Mouse (Mus musculus): Measurements from ENCODE around the gene Chrnb1.

Gene Chrnb1

DNA sequence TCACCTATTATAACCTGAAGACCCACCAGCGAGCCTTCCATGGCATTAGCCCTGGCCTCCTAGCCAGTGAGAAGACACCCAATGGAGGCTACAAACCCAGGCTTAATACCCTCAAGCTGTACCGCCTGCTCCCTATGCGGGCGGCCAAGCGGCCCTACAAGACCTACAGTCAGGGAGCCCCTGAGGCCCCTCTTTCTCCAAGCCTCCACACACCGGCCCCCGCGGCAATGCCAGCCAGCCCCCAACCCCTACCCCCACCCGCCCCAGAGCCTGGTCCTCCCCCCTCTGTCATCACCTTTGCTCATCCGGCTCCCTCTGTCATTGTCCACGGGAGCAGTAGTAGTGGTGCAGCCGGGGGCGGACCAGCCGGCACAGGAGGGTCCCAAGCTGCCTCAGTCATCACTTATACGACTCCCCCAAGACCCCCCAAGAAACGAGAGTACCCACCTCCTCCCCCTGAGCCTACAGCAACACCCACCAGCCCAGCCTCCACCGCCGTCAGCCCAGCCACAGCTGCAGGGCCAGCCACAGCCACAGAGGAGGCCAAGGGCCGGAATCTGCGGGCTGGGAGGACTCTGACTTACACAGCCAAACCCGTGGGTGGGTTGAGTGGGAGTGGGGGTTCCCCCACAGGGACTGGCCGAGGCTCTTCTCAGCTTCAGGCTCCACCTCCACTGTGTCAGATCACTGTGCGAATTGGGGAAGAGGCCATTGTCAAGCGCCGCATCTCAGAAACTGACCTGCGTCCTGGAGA, 18.1 kb downstream of the Chrnb1 start:
- CTCF ChIA-PET, result no interaction called here

DNA sequence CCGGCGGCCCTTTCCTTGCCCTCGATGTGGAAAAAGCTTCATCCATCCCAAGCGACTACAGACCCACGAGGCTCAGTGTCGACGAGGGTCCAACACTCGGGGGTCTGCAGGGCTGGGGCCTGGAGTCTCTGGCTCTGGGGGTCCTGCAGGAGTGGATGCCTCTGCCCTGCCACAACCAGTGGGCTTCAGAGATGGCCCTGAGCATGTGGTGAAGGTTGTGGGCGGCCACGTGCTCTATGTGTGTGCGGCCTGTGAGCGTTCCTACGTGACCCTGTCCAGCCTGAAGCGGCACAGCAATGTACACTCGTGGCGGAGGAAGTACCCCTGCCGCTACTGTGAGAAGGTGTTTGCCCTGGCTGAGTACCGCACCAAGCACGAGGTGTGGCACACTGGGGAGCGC, 19.3 kb downstream of the Chrnb1 start:
- CTCF ChIA-PET, result no interaction called here

DNA sequence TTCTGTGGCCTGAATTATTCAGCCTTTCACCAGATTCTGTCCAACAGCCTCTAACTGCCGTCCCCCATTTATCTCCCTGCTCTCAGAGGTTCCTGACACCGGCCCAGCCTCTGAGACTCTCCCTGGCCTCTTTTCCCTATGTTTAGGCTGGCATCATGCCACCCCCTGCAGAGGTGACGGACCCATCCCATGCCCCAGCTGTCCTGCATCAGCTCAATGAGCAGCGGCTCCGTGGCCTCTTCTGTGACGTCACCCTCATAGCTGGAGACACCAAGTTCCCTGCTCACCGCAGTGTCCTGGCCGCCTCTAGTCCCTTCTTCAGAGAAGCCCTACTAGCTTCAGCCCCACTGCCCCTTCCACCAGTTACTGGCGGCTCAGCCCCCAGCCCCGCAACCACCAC, 20.0 kb downstream of the Chrnb1 start:
- CTCF ChIA-PET, result interaction anchor here (0.6 kb wide), 1 partner anchor 95 kb away, joined by 4 read pairs; no protein-coding TSS in a partner anchor

DNA sequence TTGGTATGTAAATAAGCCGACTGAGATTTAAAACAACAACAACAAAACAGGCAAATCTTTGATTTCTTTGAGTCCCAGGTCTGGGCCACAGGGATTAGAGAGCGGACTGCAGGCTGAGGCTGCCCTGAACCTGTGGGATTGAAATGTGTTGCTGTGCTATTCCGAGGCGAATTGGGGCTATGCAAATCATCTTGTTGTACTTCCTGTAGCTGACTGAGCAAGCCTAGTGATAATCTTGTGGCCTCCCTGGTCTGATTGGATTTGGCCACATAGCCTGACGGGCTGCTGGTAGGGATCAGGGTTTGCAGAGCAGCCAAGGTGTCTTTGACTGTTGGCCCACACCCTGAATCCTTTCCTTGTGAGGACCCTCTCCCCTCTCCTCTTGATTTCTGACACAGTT, 20.8 kb downstream of the Chrnb1 start:
- CTCF ChIA-PET, result interaction anchor here (1.2 kb wide), 1 partner anchor 27 kb away, joined by 3 read pairs; the partner anchor contains the start of gene Fgf11

DNA sequence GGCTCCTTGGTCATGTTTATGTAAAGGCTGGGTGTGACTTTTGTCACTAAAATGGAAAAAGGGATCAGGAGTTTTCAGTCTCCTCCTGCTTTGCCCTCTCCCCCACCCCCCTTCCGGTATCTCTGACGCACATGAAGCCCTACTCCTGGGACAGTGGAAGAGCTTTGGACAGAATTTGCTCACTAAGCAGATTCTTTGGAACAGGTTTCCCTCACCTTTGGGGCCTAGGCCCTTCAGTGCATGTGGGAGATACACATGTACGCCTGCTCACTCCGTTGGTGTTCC, 28.2 kb downstream of the Chrnb1 start:
- CTCF ChIA-PET, result interaction anchor here (0.6 kb wide), 1 partner anchor 26 kb away, joined by 3 read pairs; no protein-coding TSS in a partner anchor

DNA sequence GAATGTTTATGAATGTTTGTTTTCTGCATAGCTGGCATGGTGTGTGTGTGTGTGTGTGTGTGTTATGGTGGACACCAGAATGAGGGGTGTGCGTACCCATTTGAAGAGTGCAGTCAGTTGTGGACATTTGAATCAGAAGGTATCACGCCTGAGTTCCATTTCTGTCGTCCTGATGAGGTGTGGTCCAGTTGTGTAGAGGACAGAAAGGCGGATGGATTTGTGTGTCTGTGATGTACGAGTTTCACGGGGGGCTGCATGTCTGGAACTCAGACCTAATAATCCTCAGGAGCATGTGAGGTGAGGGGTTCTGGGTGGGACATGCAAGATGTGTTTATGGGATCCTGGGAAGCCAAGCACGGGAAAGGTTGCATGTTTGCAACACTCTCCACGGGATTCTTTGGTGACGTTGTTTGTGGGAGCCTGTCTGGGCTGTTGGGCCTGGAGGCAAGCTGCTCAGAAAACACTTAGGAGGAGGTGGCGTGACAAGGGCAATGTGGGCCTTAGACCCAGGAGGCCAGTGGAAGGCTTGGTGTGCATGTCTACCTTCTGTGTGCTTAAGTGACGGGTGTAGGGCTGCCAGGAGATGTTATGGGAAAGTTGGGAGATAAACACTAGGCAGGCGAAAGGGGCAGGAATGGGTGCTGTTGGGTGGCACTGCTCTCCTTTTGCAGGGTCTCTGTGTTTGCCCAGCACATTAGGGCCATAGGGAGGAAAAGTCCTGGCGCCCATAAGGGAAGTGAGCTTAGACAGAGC, 28.7 kb downstream of the Chrnb1 start:
- CTCF ChIA-PET, result interaction anchor here (0.6 kb wide), 1 partner anchor 26 kb away, joined by 3 read pairs; no protein-coding TSS in a partner anchor

DNA sequence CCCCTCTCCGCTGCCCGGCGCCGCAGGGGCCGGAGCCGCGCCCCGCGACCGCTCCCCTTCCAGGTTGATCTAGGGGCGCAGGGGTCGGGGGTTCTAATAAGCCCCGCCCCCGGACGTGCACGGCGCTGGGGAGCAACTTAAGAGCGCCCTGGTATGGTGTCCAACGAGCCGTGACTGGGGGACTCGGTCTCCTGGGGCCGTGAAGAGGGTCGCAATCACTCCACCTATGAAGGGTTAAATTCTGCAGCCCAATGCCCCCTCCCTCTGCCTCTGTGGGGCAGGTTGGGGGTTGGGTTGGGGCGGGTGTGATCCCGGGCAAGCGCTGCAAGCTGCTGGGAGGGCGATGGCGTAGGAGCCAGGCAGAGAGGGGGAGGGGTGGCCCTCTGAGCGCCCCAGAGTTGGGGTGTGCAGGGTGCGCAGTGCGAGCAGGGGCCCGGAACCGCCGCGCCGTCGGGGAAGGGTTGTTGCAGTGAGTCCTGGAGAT, 29.6 kb downstream of the Chrnb1 start:
- CTCF ChIA-PET, result no interaction called here

DNA sequence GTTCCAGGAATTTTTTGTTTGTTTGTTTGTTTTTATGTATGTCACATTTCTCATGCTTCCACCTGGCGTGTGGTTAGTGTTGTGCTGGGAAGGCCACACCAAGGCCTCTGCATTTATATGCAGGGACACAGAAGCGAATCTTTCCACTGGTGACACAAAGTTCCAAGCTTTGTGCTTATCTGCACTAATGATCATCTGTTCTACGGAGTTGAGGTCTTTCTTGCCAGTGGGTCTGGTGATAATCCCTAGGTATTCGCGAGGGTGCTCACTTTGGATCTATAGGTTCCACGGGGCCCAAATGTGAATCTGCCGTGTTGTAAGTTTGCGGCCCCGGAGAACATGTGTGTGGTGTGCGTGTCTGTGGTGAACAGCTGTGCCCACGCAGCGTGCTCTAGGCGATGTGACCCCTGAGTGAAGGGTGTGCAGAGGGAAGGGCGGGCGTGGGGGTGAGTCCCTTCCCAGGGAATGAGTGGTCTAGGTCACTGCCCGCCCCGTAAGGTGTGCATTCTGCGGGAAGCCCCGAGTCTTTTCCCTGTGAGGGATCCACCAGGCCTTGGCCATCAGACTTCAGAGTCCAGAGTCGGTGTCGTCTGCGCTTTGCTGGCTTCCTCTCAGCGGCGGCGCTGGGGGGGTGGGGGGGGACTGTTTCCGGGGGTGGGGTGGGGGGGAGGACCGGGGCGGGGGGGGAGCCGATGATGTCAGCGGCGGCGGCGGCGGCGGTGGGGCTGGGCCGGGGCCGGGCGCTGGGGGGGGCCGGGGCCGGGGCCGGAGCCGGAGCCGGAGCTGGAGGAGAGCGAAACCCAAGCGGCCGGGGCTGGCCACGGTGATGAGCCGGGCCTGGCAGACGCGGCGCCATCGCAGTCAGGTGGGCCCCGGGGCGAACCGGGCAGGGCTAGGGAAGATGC, 30.3 kb downstream of the Chrnb1 start, which contains the start of gene Zbtb4:
TSS of gene Zbtb4 (plus strand) at position 692 of the 905 bp plus-strand sequence.
- CTCF ChIA-PET, result no interaction called here

DNA sequence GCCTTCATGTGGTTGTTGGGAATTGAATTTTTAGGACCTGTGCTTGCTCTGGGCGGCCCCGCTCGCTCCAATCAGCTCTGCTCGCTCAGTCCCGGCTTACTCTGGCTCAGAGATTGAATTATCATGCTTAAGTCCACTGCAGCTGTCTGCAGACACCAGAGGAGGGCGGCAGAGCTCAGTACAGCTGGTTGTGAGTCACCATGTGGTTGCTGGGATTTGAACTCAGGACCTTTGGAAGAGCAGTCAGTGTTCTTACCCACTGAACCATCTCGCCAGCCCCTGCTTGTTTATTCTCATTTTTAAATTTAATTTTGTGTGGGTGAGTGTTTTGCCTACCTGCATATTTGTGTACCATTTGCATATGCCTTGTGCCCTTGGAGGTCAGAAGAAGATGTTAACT, 32.2 kb downstream of the Chrnb1 start:
- CTCF ChIA-PET, result no interaction called here

DNA sequence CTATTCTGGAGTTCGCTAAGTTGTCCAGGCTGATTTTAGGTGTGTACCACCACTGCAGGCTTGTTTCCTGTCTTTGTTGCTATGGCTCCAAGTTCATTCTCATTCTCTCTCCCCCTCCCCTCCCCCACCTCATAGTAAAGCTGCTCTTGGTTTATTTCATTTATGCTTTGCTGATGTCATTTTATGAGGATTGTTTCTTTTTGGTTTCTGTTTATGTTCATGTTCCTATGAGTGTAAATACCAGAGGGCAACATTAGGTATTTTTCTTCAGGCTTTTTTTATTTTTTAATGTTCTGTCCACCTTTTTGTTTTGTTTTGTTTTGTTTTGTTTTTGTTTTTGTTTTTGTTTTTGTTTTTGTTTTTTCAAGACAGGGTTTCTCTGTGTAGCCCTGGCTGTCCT, 33.9 kb downstream of the Chrnb1 start, which contains the start of gene Slc35g3:
TSS of gene Slc35g3 (minus strand) at position 101 of the 400 bp plus-strand sequence.
- CTCF ChIA-PET, result no interaction called here

DNA sequence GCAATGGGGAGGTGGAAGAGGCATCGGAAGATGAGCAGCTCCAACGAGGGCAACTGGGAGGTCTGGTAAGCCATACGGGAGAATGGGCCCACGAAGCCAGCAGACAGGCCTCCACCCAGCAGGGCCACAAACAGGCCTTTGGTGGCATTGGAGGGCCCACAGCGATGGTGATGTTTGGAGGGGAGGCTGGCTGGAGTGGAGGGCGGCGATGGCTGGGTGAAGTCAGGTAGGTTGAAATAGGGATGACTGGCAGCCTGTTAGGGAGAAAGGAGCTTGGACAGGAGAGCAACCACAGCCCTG, 34.9 kb downstream of the Chrnb1 start:
- CTCF ChIA-PET, result interaction anchor here (0.6 kb wide), 1 partner anchor 103 kb away, joined by 18 read pairs; no protein-coding TSS in a partner anchor

DNA sequence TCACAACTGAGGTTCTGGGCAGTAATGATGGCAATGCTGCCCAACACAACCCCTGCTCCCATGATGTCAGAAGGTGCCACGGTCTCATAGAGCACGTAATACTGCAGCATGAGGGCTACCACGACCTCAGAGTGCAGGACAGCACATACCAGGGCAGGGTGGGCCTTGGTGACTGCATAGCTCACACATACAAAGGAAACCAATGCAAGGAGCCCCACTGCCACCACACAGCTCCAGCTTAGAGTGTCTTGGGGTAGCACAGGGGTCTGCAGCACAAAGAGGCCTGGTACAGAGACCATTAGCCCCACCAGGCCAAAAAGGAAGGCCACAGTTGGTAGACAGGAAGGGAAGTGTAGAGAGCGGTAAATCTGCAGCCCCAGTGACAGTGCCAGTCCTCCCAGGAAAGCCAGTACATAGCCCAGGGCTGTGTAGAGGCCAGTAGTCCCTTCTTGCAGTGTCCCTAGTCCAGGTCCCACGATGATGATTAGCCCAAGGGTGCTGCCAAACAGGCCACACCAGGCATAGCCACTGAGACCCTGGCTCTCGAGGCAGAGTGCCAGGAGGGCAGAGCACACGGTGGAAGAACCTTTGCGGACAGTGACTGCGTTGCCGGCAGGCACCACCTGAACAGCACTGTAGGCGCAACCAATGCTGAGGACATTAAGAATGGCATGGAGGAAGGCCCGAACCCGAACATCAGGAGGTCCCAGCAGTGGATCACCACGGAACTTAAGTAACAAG, 35.4 kb downstream of the Chrnb1 start:
- CTCF ChIA-PET, result interaction anchor here (0.6 to 0.7 kb wide), 2 partner anchors 46 to 104 kb away, joined by 10 to 18 read pairs; no protein-coding TSS in a partner anchor

DNA sequence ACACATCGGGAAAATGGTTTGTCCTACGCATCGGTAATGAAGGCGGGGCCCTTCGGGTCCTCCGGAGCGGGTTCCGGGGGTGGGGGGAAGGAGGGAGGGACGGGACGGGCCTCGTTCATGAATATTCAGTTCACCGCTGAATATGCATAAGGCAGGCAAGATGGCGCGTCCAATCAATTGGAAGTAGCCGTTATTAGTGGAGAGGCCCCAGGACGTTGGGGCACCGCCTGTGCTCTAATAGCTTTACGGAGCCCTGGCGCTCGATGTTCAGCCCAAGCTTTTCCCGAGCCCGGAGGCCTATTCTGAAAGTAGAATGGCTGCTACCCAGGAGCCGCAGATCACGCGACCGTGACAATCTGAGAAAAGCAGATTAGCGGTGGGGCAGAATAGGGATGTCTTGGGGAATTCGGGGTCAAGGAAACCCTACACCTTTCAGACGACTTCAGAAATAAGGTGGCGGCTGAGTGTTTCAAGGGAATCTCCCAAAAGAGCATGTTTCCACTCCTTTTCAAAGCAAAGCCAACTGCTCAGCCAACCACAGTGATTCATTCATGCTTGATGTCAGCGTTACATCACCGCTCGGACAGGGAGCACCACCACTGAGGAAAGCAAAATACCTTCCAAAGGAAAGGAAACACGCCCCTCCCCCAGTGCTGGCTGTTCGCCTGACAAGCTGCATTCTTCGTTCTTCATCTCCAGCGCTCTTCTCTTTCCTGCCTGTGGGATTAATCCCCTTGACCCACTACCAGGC, 36.6 kb downstream of the Chrnb1 start:
- CTCF ChIA-PET, result no interaction called here

DNA sequence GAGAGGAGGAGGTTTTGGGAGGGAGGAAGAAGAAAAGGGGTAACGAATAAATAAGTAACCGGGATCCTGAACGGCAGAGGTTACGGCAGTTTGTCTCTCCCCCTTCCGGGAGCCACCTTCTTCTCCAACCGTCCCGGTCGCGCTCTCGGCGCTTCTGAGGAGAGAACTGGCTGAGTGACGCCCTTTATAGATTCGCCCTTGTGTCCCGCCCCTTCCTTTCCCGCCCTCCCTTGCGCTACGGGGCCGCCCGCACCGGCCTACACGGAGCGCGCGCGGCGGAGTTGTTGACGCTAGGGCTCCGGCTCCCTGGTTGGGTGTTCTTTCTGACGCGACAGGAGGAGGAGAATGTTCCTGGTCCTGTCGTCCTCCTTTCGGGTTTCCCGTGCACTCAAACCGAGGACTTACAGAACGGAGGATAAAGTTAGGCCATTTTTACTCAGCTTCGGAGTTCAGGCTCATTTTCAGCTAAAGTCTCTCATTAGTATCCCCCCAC, 37.2 kb downstream of the Chrnb1 start, which contains the start of gene Polr2a:
TSS of gene Polr2a (minus strand) at position 160 of the 493 bp plus-strand sequence.
- CTCF ChIA-PET, result no interaction called here

DNA sequence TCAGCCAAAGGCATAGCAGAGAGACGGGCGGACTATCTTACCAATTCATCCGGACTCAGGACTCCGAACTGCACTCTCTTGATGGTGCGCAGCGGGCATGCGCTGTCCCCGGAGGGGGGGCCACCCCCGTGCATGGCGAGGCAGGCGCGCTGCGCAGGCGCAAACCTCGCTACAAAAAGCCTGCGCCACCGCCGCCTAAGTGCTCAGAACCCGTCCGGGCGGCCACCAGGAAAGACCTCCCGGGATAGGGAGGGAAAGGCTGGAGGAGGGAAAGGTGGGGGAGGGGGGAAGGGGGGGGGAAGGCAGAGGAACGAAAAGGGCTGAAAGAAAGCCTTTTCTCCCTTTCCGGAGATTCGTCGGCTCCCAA, 37.7 kb downstream of the Chrnb1 start:
- CTCF ChIA-PET, result no interaction called here

DNA sequence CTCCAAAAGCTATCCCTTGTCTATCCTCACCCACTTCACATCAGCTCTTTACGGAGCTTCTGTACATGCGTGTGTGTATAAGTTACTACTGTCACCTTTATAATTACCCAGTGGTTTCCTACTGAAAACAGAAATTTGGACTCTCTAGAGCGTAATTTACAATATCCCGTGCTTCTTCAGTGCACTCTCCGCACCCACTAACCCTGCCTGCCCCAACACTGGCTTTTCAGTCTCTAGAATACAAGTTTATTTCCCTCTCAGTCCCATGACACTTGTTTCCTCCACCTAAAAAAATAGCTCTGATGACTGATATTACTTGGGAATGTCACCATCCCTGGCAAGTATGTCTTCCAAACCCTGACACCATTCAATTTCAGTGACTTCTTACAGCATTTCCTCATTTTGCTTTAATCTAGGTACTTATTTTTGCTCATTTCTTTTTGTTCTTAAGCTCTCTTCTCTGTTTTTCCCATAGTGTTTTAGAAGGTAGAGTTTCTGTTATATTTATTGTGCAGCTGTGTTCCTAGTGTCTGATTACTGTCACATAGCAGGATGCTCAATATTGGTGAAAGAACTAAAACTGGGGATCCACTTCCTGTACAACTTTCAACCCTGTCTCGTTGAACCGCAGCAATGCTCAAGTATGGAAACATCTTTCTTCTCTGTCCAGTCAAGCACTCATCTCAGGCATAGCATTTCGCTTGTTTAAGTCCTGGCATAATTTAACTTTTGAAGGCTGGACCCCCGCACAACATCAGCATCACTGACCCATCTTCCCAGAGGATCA, 38.2 kb downstream of the Chrnb1 start:
- CTCF ChIA-PET, result no interaction called here

DNA sequence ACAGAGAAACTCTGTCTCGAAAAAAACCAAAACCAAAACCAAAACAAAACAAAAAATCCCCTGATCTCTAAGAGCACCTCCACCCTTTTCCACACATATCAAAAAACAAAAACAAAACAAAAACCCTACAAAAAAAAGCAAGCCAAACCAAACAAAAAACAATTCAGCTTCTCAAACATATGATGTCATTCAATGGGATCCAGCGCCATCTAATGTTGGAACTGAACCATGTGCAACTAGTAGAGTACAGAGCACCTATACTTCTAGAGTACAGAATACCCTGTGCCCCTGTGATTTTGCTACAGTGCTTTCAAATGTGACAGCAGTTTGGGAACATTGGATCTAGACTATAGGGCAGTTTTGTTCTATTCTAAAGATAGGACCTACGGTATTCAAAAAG, 41.0 kb downstream of the Chrnb1 start:
- CTCF ChIA-PET, result interaction anchor here (0.6 kb wide), 1 partner anchor 45 kb away, joined by 18 read pairs; no protein-coding TSS in a partner anchor

DNA sequence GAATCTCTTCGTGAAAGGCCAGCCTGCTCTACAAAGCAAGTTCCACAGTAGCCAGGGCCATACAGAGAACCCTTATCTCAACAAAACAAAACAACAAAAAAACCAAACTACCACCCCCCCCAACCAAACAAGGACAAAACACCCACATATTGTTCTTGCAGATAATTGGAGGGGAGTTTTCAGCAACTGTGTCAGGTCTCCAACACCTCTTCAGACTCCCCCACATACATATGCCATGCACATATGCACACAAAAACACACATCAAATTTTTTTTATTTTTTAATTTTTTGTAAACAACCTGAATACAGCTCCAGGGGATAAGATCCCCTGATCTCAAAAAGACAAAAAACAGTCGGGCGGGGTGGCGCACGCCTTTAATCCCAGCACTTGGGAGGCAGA, 41.5 kb downstream of the Chrnb1 start:
- CTCF ChIA-PET, result interaction anchor here (0.6 kb wide), 1 partner anchor 45 kb away, joined by 18 read pairs; no protein-coding TSS in a partner anchor

DNA sequence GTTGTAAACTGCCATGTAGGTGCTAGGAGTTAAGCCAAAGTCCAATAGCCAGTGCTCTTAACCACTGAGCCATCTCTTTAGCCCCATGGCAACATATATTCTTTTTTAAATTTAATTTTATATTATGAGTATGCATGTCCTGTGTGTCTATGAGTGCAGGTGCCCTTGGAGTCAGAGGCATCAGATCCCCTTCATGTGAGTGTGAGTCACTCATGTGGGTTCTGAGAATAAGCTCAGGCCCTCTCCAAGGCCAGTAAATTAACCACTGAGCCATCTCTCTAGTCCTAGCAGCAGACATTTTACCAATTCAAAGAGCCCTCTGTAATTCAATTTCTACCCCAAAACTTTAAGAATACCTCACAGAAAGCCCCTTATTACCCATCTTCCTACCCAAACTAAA, 43.1 kb downstream of the Chrnb1 start:
- CTCF ChIA-PET, result no interaction called here
